Mouse (Mus musculus): ENCODE measurements around the gene Echs1. TPM values are rescaled to one million over a fixed set of nuclear protein-coding genes. Genes with fewer than 3 reads are reported as not detected.

The Echs1 gene
- total RNA-seq, 2 experiments from 2014 or later: 23.4 to 25.3 TPM

DNA sequence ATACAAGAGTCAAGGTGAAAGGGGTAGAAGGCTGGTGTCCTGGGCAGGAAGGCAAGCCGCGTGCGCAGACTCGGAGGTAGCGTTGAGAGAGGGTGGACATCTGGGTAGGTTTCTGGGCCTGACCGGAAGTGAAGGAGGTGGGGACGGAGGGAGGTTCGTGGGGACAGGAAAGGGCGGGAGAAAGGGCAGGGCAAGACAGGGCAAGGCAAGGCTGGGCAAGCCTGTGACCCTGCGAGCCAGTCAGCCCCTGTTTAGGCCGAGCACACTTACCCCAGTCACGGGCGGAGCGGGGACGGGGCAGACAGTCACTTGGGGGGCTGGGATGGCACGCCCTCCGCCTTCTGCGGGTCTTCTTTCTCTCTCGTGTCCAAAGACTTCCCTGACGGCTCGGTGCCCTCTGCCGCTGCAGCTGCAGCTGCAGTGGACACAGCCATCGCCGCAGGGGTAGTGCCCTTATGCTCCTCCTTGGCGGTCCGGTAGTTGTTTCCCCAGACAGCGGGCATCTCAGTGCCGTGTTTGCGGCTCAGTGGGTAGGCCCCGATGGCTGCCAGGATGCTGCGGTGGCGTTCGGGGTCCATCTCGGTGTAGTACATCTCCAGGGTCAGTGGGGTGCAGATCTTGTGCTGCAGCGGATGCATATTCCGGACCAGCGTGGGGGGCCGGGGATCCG, 46.1 kb downstream of the Echs1 start:
- ATAC-seq (replicated peaks; ENCODE audit: low FRiP score, poor library complexity, severe bottlenecking): no peak

DNA sequence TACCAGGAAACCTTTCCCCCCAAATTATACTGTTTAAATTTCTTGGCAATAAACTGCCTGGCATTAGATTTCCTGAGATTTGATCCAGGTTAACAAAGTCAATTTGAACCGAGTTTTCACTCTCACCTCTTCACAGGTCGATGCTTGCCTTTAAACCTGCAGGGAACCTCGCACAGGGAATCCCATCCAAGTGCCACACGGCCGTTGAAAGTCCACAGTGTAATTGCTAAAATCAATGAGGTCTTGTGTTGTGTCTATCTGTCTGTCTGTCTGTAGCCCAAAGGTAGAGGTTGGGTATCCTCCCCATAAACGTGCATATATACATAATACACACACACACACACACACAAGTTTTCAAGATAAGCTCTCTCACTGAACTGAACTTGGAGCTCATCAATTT, 48.9 kb downstream of the Echs1 start:
- no peak for ATAC-seq (replicated peaks; ENCODE audit: low FRiP score, poor library complexity, severe bottlenecking)

DNA sequence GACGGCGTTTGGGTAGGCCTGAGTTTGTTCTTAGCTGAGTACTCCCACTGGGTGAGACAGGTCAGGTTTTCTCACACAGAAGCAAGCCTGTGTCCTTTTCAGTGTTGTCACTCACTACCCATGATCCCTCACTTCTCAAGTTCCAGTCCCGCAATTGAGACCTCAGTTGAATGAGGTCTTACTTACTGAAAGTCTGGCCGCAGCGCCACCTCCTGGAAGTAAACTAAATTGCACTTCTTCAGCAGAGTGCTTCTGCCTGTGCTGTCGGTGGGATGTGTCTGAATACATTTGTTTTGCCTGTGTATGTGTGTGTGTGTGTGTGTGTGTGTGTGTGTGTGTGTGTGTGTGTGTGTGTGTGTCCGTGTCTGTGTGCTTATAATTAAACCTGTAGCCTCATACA, 53.2 kb downstream of the Echs1 start:
- ATAC-seq (replicated peaks; ENCODE audit: low FRiP score, poor library complexity, severe bottlenecking): no peak; the same call in 1 of the 2 replicates

DNA sequence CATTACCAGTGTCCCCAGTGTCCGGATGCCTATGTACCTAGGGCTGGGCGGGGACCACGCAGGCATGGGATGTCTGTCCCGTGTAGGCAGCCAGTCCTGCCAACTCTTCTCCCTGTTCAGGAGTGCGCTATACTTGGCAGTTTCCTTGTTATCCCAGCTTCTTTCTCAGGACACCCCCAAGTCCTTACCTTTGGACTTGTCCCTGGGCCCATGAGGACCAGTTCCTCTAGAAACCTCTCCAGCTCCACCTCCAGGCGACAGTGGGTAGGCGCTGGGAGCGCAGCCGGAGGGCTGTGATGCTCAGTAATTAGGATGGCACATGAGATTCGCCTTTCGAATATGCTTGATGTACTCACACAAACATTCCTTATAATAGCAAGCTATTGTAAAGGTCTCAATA, 54.0 kb downstream of the Echs1 start:
- ATAC-seq (replicated peaks; ENCODE audit: low FRiP score, poor library complexity, severe bottlenecking): no peak

DNA sequence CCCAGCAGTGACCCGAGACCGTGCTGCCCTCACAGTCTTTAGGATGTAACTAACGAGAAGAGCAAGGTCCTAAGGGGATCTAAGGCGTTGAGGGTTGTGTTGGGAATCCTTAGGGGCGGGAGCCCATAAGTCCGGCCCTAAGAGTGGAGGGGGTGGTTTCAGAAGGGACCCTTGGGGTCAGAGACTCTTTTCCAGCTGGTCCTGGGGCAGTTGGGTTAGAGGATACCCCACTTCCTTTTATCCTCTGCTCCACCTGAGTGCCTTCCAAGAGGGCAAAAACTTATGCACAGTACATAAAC, 54.5 kb downstream of the Echs1 start:
- no peak for ATAC-seq (replicated peaks; ENCODE audit: low FRiP score, poor library complexity, severe bottlenecking)

DNA sequence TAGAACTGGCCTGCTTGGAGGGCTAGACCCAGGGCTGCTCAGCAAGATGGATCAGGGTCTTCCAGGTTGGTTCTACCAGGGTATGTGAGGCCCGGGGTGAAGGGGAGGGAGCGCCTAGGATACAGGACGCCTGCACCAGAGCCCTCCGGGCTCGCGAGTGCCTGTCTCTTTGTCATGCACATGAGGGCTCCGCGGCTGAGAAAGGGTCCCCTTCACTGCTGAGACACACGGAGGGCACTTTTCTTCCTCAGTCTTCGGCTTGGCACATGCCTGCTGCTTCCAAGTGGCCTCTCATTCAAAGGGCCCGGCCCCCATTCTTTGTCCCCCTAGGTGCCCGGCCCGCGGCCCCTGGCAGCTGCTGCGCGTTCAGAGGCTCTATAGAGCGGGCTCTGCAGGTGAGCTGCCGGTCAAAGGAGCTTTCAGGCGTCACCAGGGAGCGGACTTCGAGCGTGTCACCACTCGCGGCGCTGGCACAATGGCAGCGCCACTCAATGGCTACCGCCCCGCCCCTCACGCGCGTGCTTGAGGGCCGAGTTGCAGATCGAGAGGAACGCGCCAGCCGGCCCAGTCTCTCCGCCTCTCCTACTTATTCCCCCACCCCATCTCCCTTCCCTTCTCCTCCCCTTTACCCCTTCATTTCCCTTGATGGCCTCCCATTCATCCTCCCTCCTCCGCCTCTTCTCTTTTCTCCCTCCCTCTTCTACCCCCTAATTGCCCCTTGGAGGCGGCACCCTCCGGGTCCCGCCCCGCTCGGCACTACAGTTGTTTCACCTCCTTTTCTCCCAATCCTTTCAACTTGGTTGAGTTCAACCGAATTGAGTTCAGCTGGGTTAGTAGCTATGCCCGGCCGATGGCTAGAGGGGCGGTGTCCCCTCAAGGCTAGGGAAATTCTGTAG, 55.1 kb downstream of the Echs1 start:
- no peak for ATAC-seq (replicated peaks; ENCODE audit: low FRiP score, poor library complexity, severe bottlenecking)

DNA sequence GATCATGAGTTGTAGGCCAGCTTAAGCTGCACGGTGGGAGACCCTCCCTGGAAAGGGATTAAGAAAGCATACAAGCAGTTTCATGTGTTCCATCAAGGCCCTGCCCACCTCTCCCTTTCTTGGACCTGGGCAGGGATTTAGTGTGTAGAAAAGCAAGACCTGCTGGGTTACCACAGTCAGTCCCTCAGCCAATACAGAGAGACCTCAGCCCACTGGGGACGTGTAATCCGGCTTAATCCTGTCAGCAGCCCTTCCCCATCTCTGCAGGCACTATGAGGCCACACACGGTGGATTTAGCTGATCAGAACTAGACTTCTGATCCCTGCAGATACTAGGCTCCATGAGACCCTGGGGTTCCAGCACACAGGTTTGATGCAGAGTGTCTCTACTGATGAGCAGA, 56.7 kb downstream of the Echs1 start:
- no peak for ATAC-seq (replicated peaks; ENCODE audit: low FRiP score, poor library complexity, severe bottlenecking)

DNA sequence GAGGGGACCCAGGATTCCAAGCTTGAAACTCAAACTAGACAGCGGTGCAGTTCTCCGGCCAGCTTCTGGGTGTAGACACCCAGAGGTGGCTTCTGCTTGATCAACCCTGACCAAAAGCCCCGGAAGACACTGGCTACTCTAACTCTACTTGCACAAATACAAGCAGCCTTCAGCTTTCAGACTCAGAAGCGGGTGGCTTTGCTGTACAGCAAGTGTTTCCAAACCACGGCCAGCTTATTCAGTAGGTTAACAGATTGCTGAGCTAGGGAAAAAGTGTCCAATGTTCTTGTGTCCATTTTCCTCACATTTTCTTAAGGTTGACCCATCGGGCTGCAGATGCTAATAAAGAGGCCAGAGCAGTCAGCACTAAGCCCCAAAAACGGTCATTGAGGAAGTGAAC, 57.7 kb downstream of the Echs1 start:
- ATAC-seq (replicated peaks; ENCODE audit: low FRiP score, poor library complexity, severe bottlenecking): no peak

DNA sequence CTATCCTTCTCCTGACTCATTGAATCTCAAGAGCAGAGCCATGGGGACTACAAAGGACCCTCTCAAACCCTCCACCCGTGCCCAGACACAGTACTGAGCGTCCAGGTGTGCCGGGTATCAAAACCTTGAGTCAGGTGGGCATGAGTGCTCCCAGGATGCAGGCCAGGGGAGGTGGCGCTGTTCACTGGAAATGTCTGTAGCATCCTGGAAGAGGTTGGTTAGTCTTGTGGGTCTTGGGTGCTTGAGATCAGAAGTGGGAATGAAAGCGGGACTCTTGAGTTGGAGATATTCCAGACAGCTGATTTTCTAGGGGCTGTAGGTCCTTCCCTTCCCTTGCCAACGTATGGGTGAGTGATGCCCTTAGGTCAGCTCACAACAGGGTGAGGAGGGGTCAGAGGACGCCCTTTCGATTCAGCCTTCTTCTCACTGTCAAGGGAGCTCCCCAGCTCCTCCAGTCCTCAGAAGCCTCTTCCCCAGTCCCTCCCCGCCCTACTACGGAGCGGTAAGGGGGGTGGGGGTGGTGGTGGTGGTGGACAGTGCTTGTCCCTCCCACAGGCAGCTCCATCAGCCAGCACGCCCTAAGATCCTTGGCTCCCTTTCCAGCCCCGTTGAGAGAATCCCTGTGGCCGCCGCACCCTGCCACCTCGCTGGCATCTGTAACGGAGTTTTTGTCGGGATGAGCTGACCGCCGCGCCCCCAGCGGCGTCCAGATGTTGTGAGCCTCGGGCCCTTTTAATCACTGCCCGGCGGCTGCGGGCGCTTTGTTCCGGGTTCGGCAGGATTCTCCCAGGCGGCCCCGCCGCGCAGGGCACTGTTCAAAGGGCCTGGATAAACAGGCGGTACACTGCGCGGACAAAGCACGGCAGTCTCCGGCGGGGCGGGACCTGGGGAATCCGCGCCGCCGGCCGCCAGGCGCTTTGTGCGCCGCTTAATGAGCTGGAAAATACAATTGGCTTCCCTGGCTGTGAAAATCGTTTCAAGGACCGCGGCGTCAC, 58.6 kb downstream of the Echs1 start:
- no peak for ATAC-seq (replicated peaks; ENCODE audit: low FRiP score, poor library complexity, severe bottlenecking)

Other genes with a start within 250 kb of the Echs1 start
- not detected in 2 replicates for gene Kndc1, start 221.8 kb downstream of the Echs1 start, total RNA-seq (2015; ENCODE audit: low replicate concordance)
- not detected in 2 replicates for gene Kndc1, start 221.8 kb downstream of the Echs1 start, total RNA-seq (2017; ENCODE audit: low replicate concordance)
- gene Utf1, start 172.7 kb downstream of the Echs1 start, total RNA-seq (2015; ENCODE audit: low replicate concordance): not detected in 2 replicates
- gene Utf1, start 172.7 kb downstream of the Echs1 start, total RNA-seq (2017; ENCODE audit: low replicate concordance): not detected in 2 replicates
- not detected in 2 replicates for gene 6430531B16Rik, start 137.7 kb downstream of the Echs1 start, total RNA-seq (2015; ENCODE audit: low replicate concordance)
- gene 6430531B16Rik, start 137.7 kb downstream of the Echs1 start, total RNA-seq (2017; ENCODE audit: low replicate concordance): 2.0 TPM in 1 of 2 replicates, not detected in the other
- gene Adam8, start 123.9 kb downstream of the Echs1 start, total RNA-seq (2015; ENCODE audit: low replicate concordance): 6.9 and 8.3 TPM in 2 replicates
- gene Adam8, start 123.9 kb downstream of the Echs1 start, total RNA-seq (2017; ENCODE audit: low replicate concordance): 7.3 and 7.8 TPM in 2 replicates
- 11.5 and 12.5 TPM in 2 replicates for gene Zfp511, start 80.1 kb downstream of the Echs1 start, total RNA-seq (2015; ENCODE audit: low replicate concordance)
- gene Zfp511, start 80.1 kb downstream of the Echs1 start, total RNA-seq (2017; ENCODE audit: low replicate concordance): 5.8 and 6.6 TPM in 2 replicates
- 9.4 and 14.6 TPM in 2 replicates for gene Tubgcp2, start 79.8 kb downstream of the Echs1 start, total RNA-seq (2015; ENCODE audit: low replicate concordance)
- 8.3 and 9.6 TPM in 2 replicates for gene Tubgcp2, start 79.8 kb downstream of the Echs1 start, total RNA-seq (2017; ENCODE audit: low replicate concordance)
- gene Msx3, start 67.4 kb downstream of the Echs1 start, total RNA-seq (2015; ENCODE audit: low replicate concordance): not detected in 2 replicates
- gene Msx3, start 67.4 kb downstream of the Echs1 start, total RNA-seq (2017; ENCODE audit: low replicate concordance): not detected in 2 replicates
- not detected in 2 replicates for gene Caly, start 33.9 kb downstream of the Echs1 start, total RNA-seq (2015; ENCODE audit: low replicate concordance)
- not detected in 2 replicates for gene Caly, start 33.9 kb downstream of the Echs1 start, total RNA-seq (2017; ENCODE audit: low replicate concordance)
- gene Prap1, start 23.1 kb downstream of the Echs1 start, total RNA-seq (2015; ENCODE audit: low replicate concordance): not detected in 2 replicates
- not detected in 2 replicates for gene Prap1, start 23.1 kb downstream of the Echs1 start, total RNA-seq (2017; ENCODE audit: low replicate concordance)
- 6.1 TPM in 1 of 2 replicates, not detected in the other for gene Fuom, start 14.0 kb downstream of the Echs1 start, total RNA-seq (2015; ENCODE audit: low replicate concordance)
- 2.1 TPM in 1 of 2 replicates, not detected in the other for gene Fuom, start 14.0 kb downstream of the Echs1 start, total RNA-seq (2017; ENCODE audit: low replicate concordance)
- gene Paox, start 677 bp downstream of the Echs1 start, total RNA-seq (2015; ENCODE audit: low replicate concordance): 0.84 and 3.3 TPM in 2 replicates
- 1.2 and 7.9 TPM in 2 replicates for gene Paox, start 677 bp downstream of the Echs1 start, total RNA-seq (2017; ENCODE audit: low replicate concordance)
- 2.1 and 2.5 TPM in 2 replicates for gene Mtg1, start 21.1 kb upstream of the Echs1 start, total RNA-seq (2015; ENCODE audit: low replicate concordance)
- gene Mtg1, start 21.1 kb upstream of the Echs1 start, total RNA-seq (2017; ENCODE audit: low replicate concordance): 1.6 TPM in 1 of 2 replicates, not detected in the other
- gene Sprn, start 38.4 kb upstream of the Echs1 start, total RNA-seq (2015; ENCODE audit: low replicate concordance): not detected in 2 replicates
- not detected in 2 replicates for gene Sprn, start 38.4 kb upstream of the Echs1 start, total RNA-seq (2017; ENCODE audit: low replicate concordance)
- gene Olfr522, start 48.3 kb upstream of the Echs1 start, total RNA-seq (2015; ENCODE audit: low replicate concordance): not detected in 2 replicates
- not detected in 2 replicates for gene Olfr522, start 48.3 kb upstream of the Echs1 start, total RNA-seq (2017; ENCODE audit: low replicate concordance)
- not detected in 2 replicates for gene Olfr523, start 56.7 kb upstream of the Echs1 start, total RNA-seq (2015; ENCODE audit: low replicate concordance)
- not detected in 2 replicates for gene Olfr523, start 56.7 kb upstream of the Echs1 start, total RNA-seq (2017; ENCODE audit: low replicate concordance)
- gene Olfr524, start 89.5 kb upstream of the Echs1 start, total RNA-seq (2015; ENCODE audit: low replicate concordance): 0.19 TPM in 1 of 2 replicates, not detected in the other
- gene Olfr524, start 89.5 kb upstream of the Echs1 start, total RNA-seq (2017; ENCODE audit: low replicate concordance): not detected in 2 replicates
- not detected in 2 replicates for gene Cd163l1, start 101.8 kb upstream of the Echs1 start, total RNA-seq (2015; ENCODE audit: low replicate concordance)
- not detected in 2 replicates for gene Cd163l1, start 101.8 kb upstream of the Echs1 start, total RNA-seq (2017; ENCODE audit: low replicate concordance)
- gene 5830411N06Rik, start 130.8 kb upstream of the Echs1 start, total RNA-seq (2015; ENCODE audit: low replicate concordance): not detected in 2 replicates
- 0.42 TPM in 1 of 2 replicates, not detected in the other for gene 5830411N06Rik, start 130.8 kb upstream of the Echs1 start, total RNA-seq (2017; ENCODE audit: low replicate concordance)
- gene Olfr525, start 204.4 kb upstream of the Echs1 start, total RNA-seq (2015; ENCODE audit: low replicate concordance): not detected in 2 replicates
- gene Olfr525, start 204.4 kb upstream of the Echs1 start, total RNA-seq (2017; ENCODE audit: low replicate concordance): under 0.01 TPM in 1 of 2 replicates, not detected in the other
- not detected in 2 replicates for gene Olfr527, start 217.5 kb upstream of the Echs1 start, total RNA-seq (2015; ENCODE audit: low replicate concordance)
- not detected in 2 replicates for gene Olfr527, start 217.5 kb upstream of the Echs1 start, total RNA-seq (2017; ENCODE audit: low replicate concordance)
- not detected in 2 replicates for gene Olfr60, start 245.2 kb upstream of the Echs1 start, total RNA-seq (2015; ENCODE audit: low replicate concordance)
- gene Olfr60, start 245.2 kb upstream of the Echs1 start, total RNA-seq (2017; ENCODE audit: low replicate concordance): not detected in 2 replicates